Mouse (Mus musculus): Measurements from ENCODE around the gene Atn1.

GRCm38 (mm10) chr6:124767536-124767919 lies 11.2 kb upstream of the Atn1 start:
- TF ChIP-seq ZNF384 (IDR thresholded peaks at IDR 0.05; ENCODE audit: low read depth, low read length): no peak
- TF ChIP-seq MAFK (IDR thresholded peaks at IDR 0.05; ENCODE audit: insufficient read depth, low read depth, low read length): no peak

All from ES-E14 (cell line).